Mouse (Mus musculus) liver, adult 2 months (tissue): Measurements from ENCODE around the gene Pcnx3. TPM values are rescaled to one million over a fixed set of nuclear protein-coding genes. Genes with fewer than 3 reads are reported as not detected.

ENCODE experiments used
- DNase-seq: peaks from one replicate; pipeline ENCODE4 v3.0.0-alpha.2; 2011; ENCODE audit warnings: low read depth, low spot score; ENCODE audit errors: extremely low read depth
- H3K27ac ChIP-seq: fragments of 200-500 bp; replicated peaks from 2 replicates; pipeline ENCODE4 v1.5.1; 2012; ENCODE audit warnings: low read depth, mild to moderate bottlenecking, control low read depth, inconsistent platforms, low read length; ENCODE audit not compliant: insufficient read depth
- H3K27me3 ChIP-seq: fragments of 200-500 bp; 2 replicates; pipeline ENCODE4 v1.6.1; 2012; ENCODE audit warnings: mild to moderate bottlenecking, moderate library complexity, low read length, inconsistent platforms; ENCODE audit not compliant: control insufficient read depth, insufficient read depth
- H3K36me3 ChIP-seq: fragments of 200-500 bp; 2 replicates; pipeline ENCODE4 v1.6.1; 2012; ENCODE audit warnings: low read length, inconsistent platforms; ENCODE audit not compliant: control insufficient read depth, insufficient read depth
- H3K4me1 ChIP-seq: fragments of 200-500 bp; 2 replicates; pipeline ENCODE4 v1.6.1; 2011; ENCODE audit warnings: low read length; ENCODE audit not compliant: control insufficient read depth, insufficient read depth
- H3K4me3 ChIP-seq: fragments of 200-500 bp; 2 replicates; pipeline ENCODE4 v1.5.1; 2011; ENCODE audit warnings: low read depth, mild to moderate bottlenecking, control low read depth, low read length, moderate library complexity; ENCODE audit not compliant: insufficient read depth
- H3K79me2 ChIP-seq: fragments of 200-500 bp; 2 replicates; pipeline ENCODE4 v1.6.1; 2012; ENCODE audit warnings: inconsistent platforms, mild to moderate bottlenecking, low read length, moderate library complexity; ENCODE audit not compliant: control insufficient read depth, insufficient read depth
- H3K9ac ChIP-seq: fragments of 200-500 bp; 2 replicates; pipeline ENCODE4 v1.6.1; 2012; ENCODE audit warnings: low read depth, mild to moderate bottlenecking, control low read depth, inconsistent platforms, low read length
- CTCF ChIP-seq: fragments of 200-500 bp; IDR thresholded peaks from 2 replicates; pipeline ENCODE4 v1.5.1; 2011; ENCODE audit warnings: low read depth, low read length, control low read depth
- POLR2A ChIP-seq: fragments of 200-500 bp; IDR thresholded peaks from 2 replicates; pipeline ENCODE4 v1.6.1; 2011; ENCODE audit warnings: low read length, control low read depth; ENCODE audit not compliant: insufficient read depth; ENCODE audit errors: extremely low read depth
- WGBS: fragments of 180-500 bp; shearing (Covaris S2); methylation state at CpG from one replicate; pipeline ENCODE4 v1.1.7; 2018; 5-methylcytosine and 5-hydroxymethylcytosine counted together
- polyA plus RNA-seq: library from polyadenylated mRNA; depleted of rRNA; stranded (reverse); fragments of >200 nt; gene quantifications from 2 replicates; pipeline ENCODE4 v1.2.3, GENCODE M21; 2012
- total RNA-seq: library from RNA; depleted of rRNA; stranded (reverse); fragments of >200 nt; gene quantifications from 2 replicates; pipeline ENCODE4 v1.2.3, GENCODE M21; 2014

Gene Pcnx3
- total and polyA plus RNA-seq, 2 experiments: 7.6 to 63.8 TPM

GRCm38 (mm10) chr19:5684985-5685384 lies 3.7 kb downstream of the Pcnx3 start:
- no peak for DNase-seq
- H3K27ac ChIP-seq: no peak overlapping the region
- H3K9ac ChIP-seq: no peak overlapping the region
- TF ChIP-seq POLR2A: no peak
- no peak for TF ChIP-seq CTCF
- H3K27me3 ChIP-seq: no peaks in the 10 kb centered on the region
- H3K4me3 ChIP-seq: no peak overlapping the region
- peaks cover 6% of the 10 kb centered on the region for H3K4me1 ChIP-seq
- peaks cover 7% of the 10 kb centered on the region for H3K36me3 ChIP-seq
- 94% methylated on average over 13 of the region's 13 CpGs for WGBS
- H3K79me2 ChIP-seq: peaks cover 3% of the 10 kb centered on the region

- Histone ChIP-seq H3K27ac (no peak overlapping the region), H3K36me3 (peaks cover 7% of the 10 kb centered on the region), H3K4me3 (no peak overlapping the region), H3K4me1 (peaks cover 6% of the 10 kb centered on the region), H3K27me3 (no peaks in the 10 kb centered on the region), H3K79me2 (no peaks in the 10 kb centered on the region), H3K9ac (no peak overlapping the region)
- DNase-seq: no peak
- TF ChIP-seq POLR2A (no peak), CTCF (no peak)
- WGBS: 93% methylated on average over 12 of the region's 12 CpGs
These were observed 4.5 kb downstream of the Pcnx3 start for GRCm38 (mm10) chr19:5684236-5684635.

GRCm38 (mm10) chr19:5680432-5680831 lies 8.3 kb downstream of the Pcnx3 start:
- Histone ChIP-seq H3K36me3 (peaks cover 12% of the 10 kb centered on the region; the same call in 1 of the 2 replicates), H3K4me1 (no peaks in the 10 kb centered on the region), H3K4me3 (no peak overlapping the region), H3K27ac (no peak overlapping the region), H3K9ac (no peak overlapping the region), H3K27me3 (no peaks in the 10 kb centered on the region), H3K79me2 (no peaks in the 10 kb centered on the region)
- 82% methylated on average over 4 of the region's 4 CpGs for WGBS
- no peak for DNase-seq
- no peak for TF ChIP-seq POLR2A
- TF ChIP-seq CTCF: no peak

- no peak overlapping the region for H3K27ac ChIP-seq
- no peak for DNase-seq
- TF ChIP-seq CTCF: no peak
- TF ChIP-seq POLR2A: no peak
These were observed 20.3 kb downstream of the Pcnx3 start for GRCm38 (mm10) chr19:5668372-5668771.

GRCm38 (mm10) chr19:5666386-5666785 lies 22.3 kb downstream of the Pcnx3 start:
- DNase-seq: no peak
- H3K36me3 ChIP-seq: no peaks in the 10 kb centered on the region
- H3K4me1 ChIP-seq: peaks cover 3% of the 10 kb centered on the region; the same call in 1 of the 2 replicates
- no peak overlapping the region for H3K4me3 ChIP-seq
- no peaks in the 10 kb centered on the region for H3K79me2 ChIP-seq
- no peak overlapping the region for H3K9ac ChIP-seq
- H3K27me3 ChIP-seq: no peaks in the 10 kb centered on the region
- WGBS: 95% methylated on average over 18 of the region's 18 CpGs
- TF ChIP-seq CTCF: no peak
- no peak for TF ChIP-seq POLR2A
- no peak overlapping the region for H3K27ac ChIP-seq

More at GRCm38 (mm10) chr19:5668372-5668771, 20.3 kb downstream of the Pcnx3 start:
- Histone ChIP-seq H3K9ac (no peak overlapping the region), H3K36me3 (no peaks in the 10 kb centered on the region; the same call in 1 of the 2 replicates), H3K79me2 (no peaks in the 10 kb centered on the region), H3K4me3 (no peak overlapping the region), H3K27me3 (no peaks in the 10 kb centered on the region), H3K4me1 (peaks cover 3% of the 10 kb centered on the region; the same call in 1 of the 2 replicates)
- 87% methylated on average over 4 of the region's 4 CpGs for WGBS

- no peak for DNase-seq
- no peak for TF ChIP-seq CTCF
- TF ChIP-seq POLR2A: no peak
- 94% methylated on average over 15 of the region's 15 CpGs for WGBS
- H3K4me1 ChIP-seq: peaks cover 3% of the 10 kb centered on the region; the same call in 1 of the 2 replicates
- no peak overlapping the region for H3K4me3 ChIP-seq
- no peaks in the 10 kb centered on the region; the same call in 1 of the 2 replicates for H3K79me2 ChIP-seq
- no peaks in the 10 kb centered on the region for H3K27me3 ChIP-seq
- H3K27ac ChIP-seq: no peak overlapping the region
- H3K9ac ChIP-seq: no peak overlapping the region
- H3K36me3 ChIP-seq: no peaks in the 10 kb centered on the region
These were observed 23.2 kb downstream of the Pcnx3 start for GRCm38 (mm10) chr19:5665465-5665864.
